Mouse (Mus musculus) mouse embryonic stem cell (cell line): ENCODE data around the gene Clcn1.

ENCODE experiments used
- in situ Hi-C, 2 experiments: fragments of 300-500 bp; cut with MboI; formaldehyde crosslinking; loops; 1 replicate in 1 of 2; 3 replicates in 1 of 2; pipeline ENCODE4 v1.14.3; 2019 to 2020; ENCODE audit warnings: low sequenced_read_pairs in 2 of 2, low pct_unique_long_range_greater_than_20kb in 1 of 2, mixed read lengths in 1 of 2; ENCODE audit not compliant: unreplicated experiment in 1 of 2

Gene Clcn1

DNA sequence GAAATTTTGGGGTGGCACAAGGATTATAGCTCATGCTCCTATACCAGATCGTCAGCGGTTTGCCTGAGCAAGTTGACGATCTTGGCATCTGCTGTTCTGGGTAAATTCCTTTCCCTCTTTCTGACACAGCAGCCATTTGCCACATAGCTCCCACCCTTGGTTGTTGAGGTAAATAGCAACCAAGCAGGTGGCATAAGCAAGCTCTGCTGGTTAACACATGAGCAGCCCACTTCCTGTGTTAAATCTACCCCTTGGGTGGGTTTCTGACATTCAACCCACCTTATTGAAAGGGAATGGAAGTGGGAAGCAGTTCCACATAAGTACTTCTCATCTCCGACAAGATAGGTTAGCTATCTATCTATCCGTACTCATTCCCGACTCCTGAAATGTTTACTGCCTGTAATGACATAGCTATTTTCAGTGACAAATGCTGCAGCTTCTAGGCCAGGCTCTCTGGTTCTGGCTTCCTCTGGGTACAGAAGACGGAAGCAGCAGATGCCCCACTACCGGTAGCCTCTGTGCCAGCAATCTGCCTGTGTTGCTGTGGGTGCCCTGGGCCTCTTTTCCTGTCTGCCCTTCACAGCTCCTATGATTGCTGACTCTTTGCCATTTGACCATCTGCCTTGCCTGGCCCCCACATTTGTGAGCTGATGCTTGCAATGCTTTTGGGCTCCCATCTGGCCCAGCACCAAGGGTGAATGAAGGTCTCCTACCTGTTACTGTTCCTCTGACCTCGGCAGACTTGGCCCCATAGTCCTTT lies 57.1 kb downstream of the Clcn1 start:
- in situ Hi-C loops, result no loop called here

DNA sequence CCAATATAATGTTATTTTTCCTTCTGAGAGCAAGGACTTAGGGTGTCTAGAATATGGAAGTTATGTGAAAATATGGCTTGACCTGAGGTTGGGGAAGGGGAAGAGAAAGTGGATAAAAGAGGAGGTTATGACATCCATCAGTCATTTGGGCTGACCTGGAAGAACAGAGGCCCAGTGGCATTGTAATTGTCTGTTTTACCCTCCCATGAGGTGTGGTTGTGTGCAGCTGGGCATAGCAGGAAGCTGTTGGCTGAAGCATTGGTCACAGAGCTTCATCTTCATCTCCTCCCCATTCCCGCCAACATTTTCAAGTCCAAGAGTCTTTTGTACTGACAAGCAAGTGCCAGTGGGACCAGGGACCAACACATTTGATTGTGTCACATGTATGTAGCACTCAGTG lies 57.8 kb downstream of the Clcn1 start:
- in situ Hi-C loops, result no loop called here

DNA sequence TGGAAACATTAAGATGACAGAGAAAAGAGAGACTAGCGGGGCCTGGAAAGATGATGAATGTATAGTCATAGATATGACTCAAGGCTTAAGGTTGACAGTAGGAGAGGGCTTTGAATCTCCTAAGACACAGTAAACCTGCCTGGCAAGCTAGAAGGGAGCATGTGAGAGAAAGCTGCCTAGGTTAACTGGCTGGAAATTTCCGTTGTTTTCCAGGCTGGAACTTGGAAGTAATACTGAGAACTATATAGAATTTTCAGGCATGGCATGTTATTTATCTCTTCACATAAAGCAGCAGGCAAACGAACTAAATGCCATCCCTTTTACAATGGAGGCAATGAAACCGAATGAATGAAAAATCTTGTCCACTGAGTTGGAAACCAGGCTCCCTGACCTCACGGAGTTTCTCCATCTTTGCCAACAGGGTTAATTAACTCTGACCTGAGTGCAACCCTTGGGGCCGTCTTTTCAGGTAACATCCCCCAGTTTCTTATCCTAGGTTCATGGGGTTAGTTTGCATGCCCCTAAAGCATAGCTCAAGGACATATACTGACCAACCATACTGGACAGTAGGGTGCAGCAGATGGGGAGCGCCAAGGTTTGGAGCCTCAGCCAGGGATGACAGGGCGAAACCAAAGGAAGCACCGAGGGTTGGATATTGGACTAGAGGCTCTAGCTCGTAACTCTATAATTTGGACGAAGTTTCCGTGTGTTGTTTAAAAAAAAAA lies 62.0 kb downstream of the Clcn1 start:
- in situ Hi-C loops, result no loop called here

- in situ Hi-C loops, result no loop called here
These were observed 62.5 kb downstream of the Clcn1 start for GRCm38 (mm10) chr6:42349006-42349425.

GRCm38 (mm10) chr6:42349426-42350020 lies 63.0 kb downstream of the Clcn1 start, which contains the start of gene Zyx:
Gene Zyx, plus strand, starts transcription at chr6:42349630.
- in situ Hi-C loops, result no loop called here

GRCm38 (mm10) chr6:42350021-42350967 lies 63.8 kb downstream of the Clcn1 start:
- in situ Hi-C loops, result no loop called here

- in situ Hi-C loops, result no loop called here
These were observed 64.7 kb downstream of the Clcn1 start for GRCm38 (mm10) chr6:42350968-42351775.

DNA sequence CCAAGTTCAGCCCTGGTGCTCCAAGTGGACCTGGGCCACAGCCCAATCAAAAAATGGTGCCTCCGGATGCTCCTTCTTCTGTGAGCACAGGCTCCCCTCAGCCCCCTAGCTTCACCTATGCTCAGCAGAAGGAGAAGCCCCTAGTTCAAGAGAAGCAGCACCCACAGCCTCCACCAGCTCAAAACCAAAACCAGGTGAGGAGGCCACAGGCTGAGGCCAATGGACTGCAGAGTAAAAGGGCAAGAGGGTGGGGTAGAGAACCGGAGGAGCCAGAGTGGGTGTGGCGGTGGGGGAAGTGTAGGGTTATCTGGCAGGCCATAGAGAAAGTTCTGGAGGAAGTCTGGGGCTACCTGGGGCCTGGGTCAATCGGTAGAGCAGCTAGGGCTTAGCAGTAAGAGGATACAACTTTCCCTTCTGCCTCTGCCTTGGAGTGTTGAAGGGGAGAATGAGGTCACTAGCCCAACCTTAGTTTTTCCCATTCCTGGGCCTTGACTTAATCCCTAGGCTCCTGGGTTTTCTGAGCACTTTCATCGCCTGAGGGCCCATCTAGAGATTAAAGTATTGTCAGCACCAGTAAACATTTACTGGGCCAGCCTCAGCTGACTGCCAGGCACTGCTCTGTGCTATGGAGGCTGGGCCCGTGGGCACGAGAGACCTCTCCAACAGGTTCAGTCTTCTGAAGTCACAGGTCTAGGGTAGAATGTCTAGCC lies 65.4 kb downstream of the Clcn1 start:
- in situ Hi-C loops, result no loop called here

- in situ Hi-C loops, result no loop called here
These were observed 66.0 kb downstream of the Clcn1 start for GRCm38 (mm10) chr6:42352486-42352846.

DNA sequence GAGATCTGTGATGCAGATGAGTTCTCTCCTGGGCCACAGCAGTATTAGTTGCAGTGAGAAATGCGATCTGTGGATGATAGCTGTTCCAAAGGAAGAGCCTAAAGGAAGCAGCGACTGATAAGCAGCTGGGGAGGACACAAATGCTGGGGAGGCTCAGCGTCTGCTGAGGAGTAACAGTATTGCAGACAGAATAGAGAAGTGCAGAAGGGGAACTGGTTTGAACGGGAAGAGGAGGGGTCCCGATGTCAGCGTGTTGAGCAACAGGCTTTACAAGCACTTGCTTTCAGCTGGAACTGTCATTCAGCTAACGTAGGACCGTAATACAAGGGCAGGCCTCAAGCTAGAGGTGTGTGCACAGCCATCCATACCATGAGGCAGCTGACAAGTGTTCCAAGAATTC lies 66.7 kb downstream of the Clcn1 start:
- in situ Hi-C loops, result no loop called here

GRCm38 (mm10) chr6:42354076-42355019 lies 67.9 kb downstream of the Clcn1 start:
- in situ Hi-C loops, result no loop called here

DNA sequence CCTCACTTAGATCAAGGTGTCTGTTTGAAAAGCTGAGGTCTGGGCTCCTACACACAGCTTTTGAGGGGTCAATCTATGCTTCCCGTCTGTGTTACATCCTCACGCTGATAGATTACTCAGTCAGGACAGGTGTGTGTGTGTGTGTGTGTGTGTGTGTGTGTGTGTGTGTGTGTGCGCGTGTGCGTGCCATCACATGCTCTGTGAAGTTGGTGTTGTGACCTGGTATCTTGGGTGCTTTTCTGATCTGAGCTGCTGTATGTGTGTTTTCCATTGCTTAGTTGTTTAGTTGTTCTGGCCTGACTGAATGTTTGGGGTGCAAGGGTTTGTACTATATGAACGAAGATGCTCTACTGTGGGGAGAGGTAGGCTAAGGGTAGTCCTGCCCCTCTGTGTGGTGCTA lies 68.9 kb downstream of the Clcn1 start:
- in situ Hi-C loops, result no loop called here

- in situ Hi-C loops, result no loop called here
These were observed 69.5 kb downstream of the Clcn1 start for GRCm38 (mm10) chr6:42355794-42356600.

DNA sequence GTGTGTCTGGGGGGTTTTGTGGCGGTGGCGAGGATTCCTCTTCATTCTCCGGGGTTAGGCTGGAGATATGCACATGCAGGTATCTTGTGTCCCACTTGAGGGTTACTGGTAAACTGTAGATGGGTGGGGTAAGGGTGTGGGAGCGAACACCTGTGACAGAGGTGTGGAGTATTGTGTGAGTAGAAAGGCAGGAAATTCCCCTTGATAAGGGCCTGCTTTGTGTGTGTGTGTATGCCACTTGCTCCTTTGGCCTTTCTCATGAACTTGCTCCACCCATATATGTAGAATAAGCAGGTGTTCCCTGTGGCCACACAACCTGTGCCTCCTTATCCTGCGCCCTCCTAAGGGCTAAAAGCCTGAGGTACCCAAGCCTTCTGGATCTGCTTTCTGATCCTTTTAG lies 70.4 kb downstream of the Clcn1 start:
- in situ Hi-C loops, result no loop called here

DNA sequence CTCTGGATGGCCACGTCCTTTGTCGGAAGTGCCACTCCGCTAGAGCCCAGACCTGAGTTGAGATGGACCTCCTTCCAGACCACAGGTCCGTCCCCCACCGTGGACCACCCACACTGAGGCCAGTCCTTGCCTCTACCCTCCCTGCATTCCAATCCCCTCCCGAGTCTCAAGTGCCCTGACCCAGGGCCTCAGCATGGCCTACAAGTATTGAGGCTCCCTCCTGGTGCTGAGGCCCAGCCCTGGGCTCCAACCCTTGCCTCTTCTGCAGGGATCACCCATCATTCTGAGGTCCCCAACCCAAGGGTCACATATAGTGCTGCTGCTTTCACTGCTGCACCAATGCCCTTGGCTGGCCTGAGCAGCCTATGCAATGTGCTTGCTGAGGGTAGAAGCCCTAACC lies 71.4 kb downstream of the Clcn1 start:
- in situ Hi-C loops, result no loop called here

GRCm38 (mm10) chr6:42358901-42359300 lies 72.4 kb downstream of the Clcn1 start:
- in situ Hi-C loops, result no loop called here
